Mouse (Mus musculus) left cerebral cortex, postnatal 25 days (tissue): ENCODE results near the gene Ppp3ca. TPM values are rescaled to one million over a fixed set of nuclear protein-coding genes. Genes with fewer than 3 reads are reported as not detected.

Source experiments
- DNase-seq, 2 experiments: peaks; one replicate each; pipeline ENCODE4 v3.0.0; 2022; ENCODE audit warnings: low spot score in 2 of 2, mixed read lengths in 1 of 2
- intact Hi-C: fragments of 180-260 bp; cut with DNase I; formaldehyde crosslinking; loops from one replicate; pipeline ENCODE4 v1.15.1; 2025
- microRNA-seq, 2 experiments: library from miRNA; unstranded; fragments of <30 nt; microRNA quantifications; one replicate each; pipeline ENCODE4 v1.2.0; 2022
- total RNA-seq, 2 experiments: library from RNA; stranded (reverse); gene quantifications; 2 replicates each; pipeline ENCODE4 v1.2.3; 2021

The Ppp3ca gene
- total RNA-seq, 2 experiments from 2014 or later, result 857 to 891 TPM

DNA sequence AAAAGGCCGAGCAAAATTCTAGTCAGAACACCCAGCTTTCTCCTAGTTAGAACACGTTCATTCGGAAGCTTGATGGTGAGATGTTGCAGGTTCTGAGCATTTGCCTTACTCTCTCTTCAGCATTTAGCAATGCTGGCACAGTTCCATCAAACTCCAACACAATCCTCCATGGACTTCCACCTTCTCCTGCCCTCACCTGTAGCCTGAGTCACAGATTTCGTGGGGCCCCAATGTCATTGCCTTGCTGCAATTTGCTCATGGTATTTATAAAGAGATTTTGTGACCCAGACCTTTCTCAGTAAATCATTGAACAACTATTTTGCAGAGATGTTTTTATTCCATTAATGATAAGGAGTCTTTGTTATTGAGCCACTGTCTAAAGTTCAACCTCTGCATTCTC, 278.2 kb downstream of the Ppp3ca start:
- no peak for DNase-seq
- intact Hi-C loops, result no loop called here

DNA sequence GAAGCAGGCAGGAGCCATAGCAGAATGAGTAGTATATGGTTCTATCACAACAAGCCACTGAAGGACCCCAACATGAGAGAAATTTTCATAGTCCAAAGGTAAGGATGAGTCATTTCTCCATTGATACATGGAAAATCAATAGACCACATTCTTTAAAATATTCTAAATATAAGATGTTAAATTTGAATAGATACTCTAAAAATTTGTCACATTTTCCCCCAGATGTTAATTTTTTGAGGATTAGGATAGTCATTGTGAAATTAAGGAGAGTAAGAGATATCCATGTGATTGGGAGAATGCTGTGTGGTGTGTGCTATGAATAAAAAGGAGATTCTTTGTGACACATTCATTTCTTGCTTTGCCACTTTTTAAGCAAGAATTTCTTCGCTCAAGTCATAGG, 281.9 kb downstream of the Ppp3ca start:
- DNase-seq, result no peak
- intact Hi-C loops, result no loop called here

DNA sequence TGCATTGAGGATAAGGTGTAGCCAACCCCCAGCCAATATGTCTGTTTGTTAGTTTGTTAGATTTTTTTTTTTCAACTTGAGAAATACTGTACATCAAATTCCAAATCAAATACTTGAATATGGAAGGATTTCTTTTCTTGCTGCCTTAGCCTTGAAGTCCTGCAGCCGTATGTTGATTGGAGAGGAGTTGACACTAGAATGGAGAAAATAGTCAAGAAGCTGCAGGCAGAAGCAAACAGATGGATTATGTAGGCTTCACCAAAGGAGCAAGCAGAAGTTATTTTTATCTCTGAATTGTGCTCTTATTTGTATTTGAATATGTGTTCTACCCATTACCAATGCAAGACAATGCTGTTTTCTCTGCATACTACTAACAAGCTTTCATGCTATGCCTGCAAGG, 282.9 kb downstream of the Ppp3ca start:
- intact Hi-C loops, result no loop called here
- DNase-seq, result peak in 1 of 2 experiments; percentile 35

DNA sequence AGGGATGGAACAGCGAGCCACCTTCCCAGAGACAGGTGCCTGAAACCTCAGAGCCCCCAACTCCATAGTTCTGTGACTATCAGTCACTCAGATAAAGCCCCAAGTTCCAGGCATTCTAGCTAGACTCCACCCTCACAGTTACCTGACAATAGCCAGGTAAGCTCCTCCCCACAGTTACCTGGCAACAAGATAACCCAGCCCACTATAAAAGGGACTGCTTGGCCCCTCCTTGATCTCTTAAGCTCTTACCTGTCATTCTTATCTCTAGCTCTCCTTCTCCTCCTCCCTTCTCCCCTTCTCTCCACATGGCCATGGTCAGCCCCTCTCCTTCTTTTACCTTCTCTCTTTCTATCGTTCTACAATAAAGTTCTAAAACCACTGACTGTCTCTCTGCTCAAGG, 285.1 kb downstream of the Ppp3ca start:
- no peak for DNase-seq
- intact Hi-C loops, result no loop called here

DNA sequence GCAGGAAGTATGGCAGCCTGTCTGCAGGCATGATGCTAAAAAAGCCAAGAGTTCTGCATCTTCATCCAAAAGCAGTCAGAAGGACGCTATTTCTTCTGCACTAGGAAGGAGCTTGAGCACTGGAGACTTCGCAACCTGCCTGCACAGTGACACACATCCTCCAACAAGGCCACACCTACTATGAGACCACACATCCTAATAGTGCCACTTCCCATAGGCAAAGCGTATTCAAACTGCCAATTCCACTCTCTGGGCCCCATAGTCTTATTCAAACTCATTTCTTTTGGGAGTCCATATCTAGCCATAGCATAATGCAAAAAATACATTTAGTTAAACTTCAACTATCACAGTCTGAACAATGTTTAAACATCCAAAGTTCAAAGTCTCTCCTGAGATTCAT, 290.4 kb downstream of the Ppp3ca start:
- no peak for DNase-seq
- intact Hi-C loops, result no loop called here

DNA sequence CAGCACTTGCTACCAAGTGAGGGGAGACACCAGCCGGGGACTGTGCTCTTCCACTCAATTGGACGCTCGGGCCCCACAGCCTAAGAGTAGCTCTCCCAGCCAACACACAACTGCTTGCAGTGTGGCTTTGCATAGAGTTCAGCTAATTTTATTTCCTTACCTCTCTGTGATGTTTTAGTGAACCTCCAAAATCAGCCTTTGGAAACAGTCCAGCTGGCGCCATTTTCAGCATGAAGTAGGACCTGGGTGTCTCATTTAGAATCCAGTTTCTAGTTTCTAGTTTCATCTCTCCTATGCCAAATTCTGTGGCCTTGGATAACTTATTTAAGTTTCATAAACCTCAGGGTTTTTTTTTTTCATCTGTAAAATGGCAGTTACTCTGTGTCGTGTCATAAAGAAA, 296.9 kb downstream of the Ppp3ca start:
- intact Hi-C loops, result no loop called here
- DNase-seq, result no peak

DNA sequence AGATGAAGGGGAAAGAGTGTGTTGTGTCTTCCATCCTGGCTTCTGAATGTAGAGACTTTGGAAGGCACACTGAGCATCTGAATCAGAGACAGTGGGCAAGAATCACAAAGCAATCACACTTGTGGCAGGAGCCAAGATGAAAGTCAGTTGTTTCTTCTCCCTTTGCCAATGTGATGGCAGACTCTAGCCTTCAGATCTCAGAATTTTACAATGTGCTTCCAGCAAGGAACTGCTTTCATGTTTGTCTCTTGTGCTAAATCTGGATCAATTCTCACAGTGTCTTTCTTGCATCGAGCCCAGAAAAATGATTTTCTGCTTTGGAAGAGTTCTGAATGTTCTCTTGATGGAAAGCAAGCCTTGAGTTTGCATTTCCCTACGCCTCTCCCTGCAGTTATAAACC, 297.6 kb downstream of the Ppp3ca start:
- DNase-seq, result peak; percentile 17 to 79
- intact Hi-C loops, result no loop called here

DNA sequence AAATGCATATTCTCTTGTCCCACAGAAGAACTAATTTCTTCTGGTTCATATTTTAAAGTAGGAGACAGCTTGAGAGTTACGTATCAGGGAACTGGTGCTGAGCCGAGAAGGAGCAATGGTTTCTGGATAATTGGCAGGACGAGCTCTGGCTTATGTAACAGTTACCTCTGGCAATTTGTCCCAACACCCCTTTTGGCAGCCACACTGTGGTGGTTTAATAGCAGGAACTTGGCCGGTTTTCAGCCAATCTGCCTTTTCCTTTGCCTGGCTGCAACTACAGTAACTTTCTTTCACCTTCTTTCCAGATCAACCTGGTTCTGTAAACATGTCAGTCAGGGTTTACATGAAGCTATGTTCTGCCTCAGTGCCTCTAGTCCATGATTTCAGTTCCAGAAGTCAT, 299.9 kb downstream of the Ppp3ca start:
- DNase-seq, result peak; percentile 19 to 32
- intact Hi-C loops, result no loop called here

DNA sequence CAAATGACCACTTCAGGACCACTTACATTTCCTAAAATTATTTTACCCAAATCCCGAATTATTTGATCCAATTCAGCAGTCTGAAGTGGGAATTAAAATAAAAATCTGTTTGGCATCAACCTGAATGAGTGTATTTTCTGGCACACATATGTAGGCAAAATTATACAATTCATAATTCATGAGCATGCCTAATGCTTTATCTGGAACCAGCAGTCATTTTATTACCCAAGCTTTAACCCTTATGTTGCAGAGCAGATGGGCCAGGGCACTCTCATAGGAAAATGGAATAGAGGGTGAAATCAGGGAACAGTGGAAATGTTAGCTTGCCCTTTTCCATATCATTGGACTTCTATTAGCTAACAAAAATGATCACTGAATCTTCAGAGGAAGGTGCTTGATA, 307.9 kb downstream of the Ppp3ca start:
- intact Hi-C loops, result no loop called here
- no peak for DNase-seq

DNA sequence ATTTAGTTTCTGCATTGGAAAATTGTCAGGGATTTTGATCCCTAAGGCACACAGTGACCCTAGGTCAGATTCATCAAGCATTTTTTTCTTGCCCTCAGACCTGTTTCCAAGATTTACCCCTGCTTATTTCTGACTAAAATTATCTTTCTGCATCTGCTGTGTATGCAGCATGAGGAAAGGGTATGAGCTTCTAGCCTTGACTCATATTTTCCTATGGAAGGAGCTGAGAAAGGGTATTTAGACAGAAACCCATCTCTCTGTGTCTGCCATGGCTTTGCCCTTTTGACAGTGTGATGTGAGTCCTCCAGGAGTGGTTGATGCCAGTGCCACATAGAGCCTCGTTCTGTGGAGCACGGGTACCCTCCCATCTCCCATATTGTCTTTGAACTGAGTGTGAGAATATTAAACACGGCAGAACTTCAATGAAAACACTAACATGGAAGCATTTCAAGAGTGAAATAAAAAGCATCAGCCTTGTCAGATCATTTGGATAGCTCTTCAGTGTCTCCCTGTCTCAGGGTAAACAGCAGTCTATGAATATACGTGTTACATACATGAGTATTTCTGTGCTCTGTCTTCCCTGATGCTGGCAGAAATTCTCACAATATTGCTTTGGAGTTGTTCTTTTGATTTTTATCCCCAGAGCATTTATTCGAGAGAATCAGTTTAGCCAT, 311.1 kb downstream of the Ppp3ca start:
- peak in 1 of 2 experiments; percentile 29 for DNase-seq
- intact Hi-C loops, result no loop called here

DNA sequence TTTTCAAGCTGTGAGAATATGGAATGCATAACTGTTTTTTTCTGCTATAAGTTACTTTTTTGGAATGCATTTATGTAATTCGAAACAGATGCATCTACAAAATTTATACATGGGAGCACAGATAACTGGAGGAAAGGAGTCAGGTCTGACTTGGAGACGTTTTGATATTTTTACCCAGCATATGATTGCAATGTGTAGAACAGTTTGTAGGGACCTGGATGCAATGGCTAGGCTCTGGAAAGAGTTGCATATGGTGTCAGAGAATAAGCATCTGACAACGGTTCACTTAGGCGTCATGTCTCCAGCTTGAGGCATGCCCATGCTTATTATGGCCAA, 311.6 kb downstream of the Ppp3ca start:
- peak in 1 of 2 experiments; percentile 20 for DNase-seq
- intact Hi-C loops, result no loop called here

DNA sequence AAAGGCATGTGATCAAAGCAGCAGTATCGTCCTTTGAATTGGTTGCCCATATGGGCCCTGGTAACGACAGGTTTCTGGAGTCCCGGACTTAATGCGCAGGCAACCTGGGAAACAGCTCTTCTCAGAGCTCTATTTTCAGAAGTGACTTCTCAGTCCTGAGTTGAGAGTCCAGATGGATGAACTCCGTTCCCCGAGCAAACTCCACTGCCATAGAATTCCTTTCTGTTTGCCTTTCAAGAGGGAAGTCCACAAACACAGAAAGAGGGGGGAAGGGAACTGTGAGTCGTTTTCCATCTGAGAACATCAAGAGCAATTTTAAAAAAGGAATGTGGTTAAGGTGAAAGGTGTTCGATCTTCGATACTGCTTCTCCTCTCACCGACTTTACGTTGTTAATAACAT, 312.1 kb downstream of the Ppp3ca start:
- no peak for DNase-seq
- intact Hi-C loops, result no loop called here

DNA sequence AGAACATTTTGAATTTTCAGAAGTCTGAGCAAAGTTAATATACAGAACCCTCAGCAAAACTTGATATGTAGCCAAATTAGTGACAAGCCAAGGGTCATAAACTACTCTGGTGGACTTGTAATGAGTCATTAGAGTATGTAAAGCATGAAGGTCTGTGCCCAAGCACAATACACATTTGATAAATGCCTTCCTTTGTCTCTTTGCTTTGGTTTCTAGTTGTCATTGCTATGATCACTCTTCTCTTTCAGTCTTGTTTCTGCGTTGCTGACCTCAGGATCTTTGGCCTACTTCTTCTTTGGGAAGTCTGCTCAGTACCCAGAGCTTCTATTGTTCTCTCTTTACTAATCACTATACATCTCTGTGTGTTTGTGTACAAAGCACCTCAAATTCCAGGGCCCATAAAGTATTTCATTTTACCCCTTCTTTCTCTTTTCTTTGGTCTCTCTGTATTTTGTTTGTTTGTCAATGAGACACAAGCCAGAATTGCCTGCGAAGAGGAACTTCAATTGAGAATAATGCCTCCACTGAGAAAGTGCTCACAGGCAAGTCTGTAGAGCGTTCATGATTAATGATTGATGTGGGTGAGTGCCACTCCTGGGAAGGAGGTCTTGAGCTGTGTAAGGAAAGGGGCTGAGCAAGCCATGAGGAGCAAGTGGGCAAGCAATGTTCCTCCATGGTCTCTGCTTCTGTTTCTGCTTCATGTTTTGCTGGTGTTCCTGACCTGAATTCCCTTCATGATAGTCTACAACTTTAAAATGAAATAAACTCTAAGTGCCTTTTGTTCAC, 316.4 kb downstream of the Ppp3ca start:
- no peak for DNase-seq
- intact Hi-C loops, result no loop called here

Small RNA genes lying within 50 kb of the gene (microRNA-seq; reads per million reads assigned to microRNA genes)
- gene Gm44327, result 0 reads per million in 2 experiments
